Mouse (Mus musculus) megakaryocyte progenitor cell, adult 5-6 weeks (primary cell): ENCODE data around the gene Arhgap36. TPM values are rescaled to one million over a fixed set of nuclear protein-coding genes. Genes with fewer than 3 reads are reported as not detected.

Experiments
- ATAC-seq: replicated peaks from 2 replicates; pipeline ENCODE4 v1.8.0; 2016; ENCODE audit warnings: mild to moderate bottlenecking, moderate TSS enrichment, inconsistent platforms; ENCODE audit not compliant: poor library complexity
- total RNA-seq, 2 experiments: library from RNA; stranded (forward) in 1 of 2; stranded (reverse) in 1 of 2; fragments of 157-497, 149-512 nt in 1 of 2; fragments of 200-1000 nt in 1 of 2; gene quantifications; 2 replicates each; pipeline versions ENCODE4 v1.2.3 to v1.2.4; 2015 to 2017

Arhgap36 gene
- total RNA-seq (2015) = not detected in 2 replicates
- total RNA-seq (2017) = not detected in 2 replicates

- no peak for ATAC-seq
Measured at GRCm38 (mm10) chrX:49463442-49463970, at the start of gene Arhgap36. Gene Arhgap36, plus strand, starts transcription at chrX:49463945.

- ATAC-seq = no peak
Measured at GRCm38 (mm10) chrX:49457781-49458180, 6.0 kb upstream of the Arhgap36 start.

- ATAC-seq = no peak
Measured at GRCm38 (mm10) chrX:49470287-49471054, 6.7 kb downstream of the Arhgap36 start.

GRCm38 (mm10) chrX:49479968-49480809 is 16.4 kb downstream of the Arhgap36 start:
- ATAC-seq = no peak

- no peak for ATAC-seq
Measured at GRCm38 (mm10) chrX:49480846-49481245, 17.1 kb downstream of the Arhgap36 start.

GRCm38 (mm10) chrX:49489141-49489540 is 25.4 kb downstream of the Arhgap36 start:
- ATAC-seq = no peak

- ATAC-seq = no peak
Measured at GRCm38 (mm10) chrX:49493739-49494449, 30.1 kb downstream of the Arhgap36 start.

Other genes with a start within 250 kb of the Arhgap36 start
- gene Enox2, start 175.7 kb upstream of the Arhgap36 start, total RNA-seq (2015) = 6.3 and 9.0 TPM in 2 replicates
- gene Enox2, start 175.7 kb upstream of the Arhgap36 start, total RNA-seq (2017) = 14.4 and 16.4 TPM in 2 replicates
- gene Olfr1320, start 208.4 kb downstream of the Arhgap36 start, total RNA-seq (2015) = not detected in 2 replicates
- gene Olfr1320, start 208.4 kb downstream of the Arhgap36 start, total RNA-seq (2017) = not detected in 2 replicates